Mouse (Mus musculus): ENCODE data around the gene Pip4k2c.
A peak's percentile ranks its signal among the peaks of the same experiment; 100 is the strongest.
"Not testable (repeated sequence)": the region's sequence is repeated elsewhere in the genome, so short reads cannot be mapped to it uniquely, and the experiment has no call there.

Gene Pip4k2c

GRCm38 (mm10) chr10:127208921-127209320, 2.5 kb downstream of the Pip4k2c start:
- DNase-seq, result no peak

- DNase-seq, result no peak
These were observed 6.0 kb downstream of the Pip4k2c start for GRCm38 (mm10) chr10:127205373-127205772.

- peak; percentile 67 for DNase-seq
These were observed 6.8 kb downstream of the Pip4k2c start for GRCm38 (mm10) chr10:127204589-127204988.

- DNase-seq, result no peak
These were observed 8.3 kb downstream of the Pip4k2c start for GRCm38 (mm10) chr10:127203106-127203505.

GRCm38 (mm10) chr10:127200279-127200678, 11.1 kb downstream of the Pip4k2c start:
- no peak for DNase-seq

GRCm38 (mm10) chr10:127199474-127199873, 11.9 kb downstream of the Pip4k2c start:
- no peak for DNase-seq

- DNase-seq, result no peak
These were observed 12.3 kb downstream of the Pip4k2c start for GRCm38 (mm10) chr10:127199068-127199467.

- DNase-seq, result no peak
These were observed 12.9 kb downstream of the Pip4k2c start for GRCm38 (mm10) chr10:127198492-127198891.

GRCm38 (mm10) chr10:127197505-127198110, 13.8 kb downstream of the Pip4k2c start:
- peak; percentile 29 for DNase-seq

GRCm38 (mm10) chr10:127197104-127197503, 14.3 kb downstream of the Pip4k2c start:
- no peak for DNase-seq

GRCm38 (mm10) chr10:127196392-127196791, 15.0 kb downstream of the Pip4k2c start:
- peak; percentile 74 for DNase-seq

GRCm38 (mm10) chr10:127195328-127196129, 15.9 kb downstream of the Pip4k2c start, which contains the start of gene Dtx3:
Dtx3 (minus strand) TSS chr10:127195728.
- peak; percentile 38 for DNase-seq

GRCm38 (mm10) chr10:127194428-127195327, 16.7 kb downstream of the Pip4k2c start:
- DNase-seq, result peak; percentile 84

GRCm38 (mm10) chr10:127193011-127193410, 18.4 kb downstream of the Pip4k2c start:
- DNase-seq, result no peak

- not testable (repeated sequence) for DNase-seq
These were observed 19.4 kb downstream of the Pip4k2c start for GRCm38 (mm10) chr10:127192057-127192328.

GRCm38 (mm10) chr10:127191191-127192056, 20.0 kb downstream of the Pip4k2c start:
- no peak for DNase-seq

- no peak for DNase-seq
These were observed 20.8 kb downstream of the Pip4k2c start for GRCm38 (mm10) chr10:127190398-127191190.

GRCm38 (mm10) chr10:127189651-127190381, 21.6 kb downstream of the Pip4k2c start, which contains the start of gene Arhgef25:
Arhgef25 (minus strand) TSS chr10:127190083.
- peak; percentile 44 for DNase-seq

- DNase-seq, result peak; percentile 41
These were observed 22.2 kb downstream of the Pip4k2c start for GRCm38 (mm10) chr10:127189116-127189650.

GRCm38 (mm10) chr10:127188465-127189115, 22.8 kb downstream of the Pip4k2c start:
- peak; percentile 30 for DNase-seq

Data from lung, postnatal 36 days (tissue).